Mouse (Mus musculus) layer of hippocampus, postnatal 10 days (tissue): Measurements from ENCODE around the gene Ankrd23. TPM values are rescaled to one million over a fixed set of nuclear protein-coding genes. Genes with fewer than 3 reads are reported as not detected.

ENCODE experiments used
- DNase-seq, 2 experiments: peaks; one replicate each; pipeline ENCODE4 v3.0.0; 2021; ENCODE audit warnings: low spot score in 2 of 2
- total RNA-seq, 2 experiments: library from RNA; stranded (reverse); gene quantifications; 2 replicates each; pipeline ENCODE4 v1.2.3; 2021

Gene Ankrd23
- total RNA-seq, 2 experiments from 2014 or later: 4.9 to 5.0 TPM

GRCm38 (mm10) chr1:36563632-36564031 lies 26.9 kb upstream of the Ankrd23 start:
- no peak for DNase-seq

GRCm38 (mm10) chr1:36563197-36563596 lies 26.5 kb upstream of the Ankrd23 start:
- no peak for DNase-seq

DNA sequence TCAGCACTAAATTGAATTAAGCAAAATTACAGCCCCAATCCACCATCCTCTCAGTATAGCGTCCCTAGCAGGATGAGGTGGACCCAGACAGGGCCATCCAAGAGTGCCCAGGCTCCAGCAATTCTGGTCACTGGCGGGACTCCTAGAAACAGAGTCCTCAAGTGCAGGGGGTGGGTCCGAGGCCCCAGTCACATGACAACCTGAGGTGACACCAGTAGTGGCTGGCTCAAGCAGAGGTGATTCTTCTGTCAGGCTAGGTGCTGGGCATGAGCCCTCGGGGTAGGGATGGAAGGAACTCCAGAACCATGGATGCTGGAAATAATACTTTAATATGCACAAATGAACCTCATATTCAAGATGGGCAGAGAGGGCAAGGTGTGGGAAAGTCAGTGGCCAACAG lies 25.7 kb upstream of the Ankrd23 start:
- DNase-seq: no peak

GRCm38 (mm10) chr1:36560903-36561302 lies 24.2 kb upstream of the Ankrd23 start:
- no peak for DNase-seq

DNA sequence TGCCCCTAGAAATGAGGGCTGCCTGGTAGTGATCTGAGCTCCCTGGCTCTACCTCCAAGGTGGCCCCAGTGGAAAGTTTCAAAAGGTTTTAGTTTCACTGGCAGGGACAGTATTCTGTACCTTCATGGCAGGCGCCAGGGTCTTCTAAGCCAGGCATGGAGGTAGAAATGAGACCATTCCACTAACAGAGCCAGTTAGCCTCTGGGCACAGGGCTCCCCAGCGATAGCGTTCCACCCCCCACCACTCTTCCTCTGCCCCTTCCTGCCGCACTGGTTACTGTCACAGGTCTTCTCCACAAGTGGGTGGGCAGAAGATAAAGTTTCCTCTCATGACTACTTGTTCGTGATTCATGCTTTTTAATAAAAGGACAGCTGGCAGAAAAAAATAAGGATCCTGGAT lies 23.2 kb upstream of the Ankrd23 start:
- no peak for DNase-seq

DNA sequence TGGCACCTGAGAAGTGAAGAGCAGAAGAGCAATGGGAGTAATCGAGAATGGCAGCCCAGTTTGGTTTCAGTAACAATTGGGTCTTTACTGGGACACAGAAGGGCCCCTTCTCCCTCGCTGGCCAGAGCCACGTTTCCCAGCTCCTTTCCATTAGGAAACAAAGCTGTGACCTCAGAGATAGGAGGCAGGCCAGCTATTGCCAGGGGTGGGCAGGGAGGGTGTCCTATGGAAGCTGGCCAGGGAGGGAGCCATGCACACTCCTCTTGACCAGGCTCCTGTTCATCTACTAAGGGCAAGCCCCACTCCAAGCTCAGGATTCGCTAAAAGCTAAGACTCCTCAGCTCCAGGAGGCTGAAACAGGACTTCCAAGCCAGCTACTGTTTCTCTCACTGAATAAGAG lies 22.6 kb upstream of the Ankrd23 start:
- DNase-seq: no peak

DNA sequence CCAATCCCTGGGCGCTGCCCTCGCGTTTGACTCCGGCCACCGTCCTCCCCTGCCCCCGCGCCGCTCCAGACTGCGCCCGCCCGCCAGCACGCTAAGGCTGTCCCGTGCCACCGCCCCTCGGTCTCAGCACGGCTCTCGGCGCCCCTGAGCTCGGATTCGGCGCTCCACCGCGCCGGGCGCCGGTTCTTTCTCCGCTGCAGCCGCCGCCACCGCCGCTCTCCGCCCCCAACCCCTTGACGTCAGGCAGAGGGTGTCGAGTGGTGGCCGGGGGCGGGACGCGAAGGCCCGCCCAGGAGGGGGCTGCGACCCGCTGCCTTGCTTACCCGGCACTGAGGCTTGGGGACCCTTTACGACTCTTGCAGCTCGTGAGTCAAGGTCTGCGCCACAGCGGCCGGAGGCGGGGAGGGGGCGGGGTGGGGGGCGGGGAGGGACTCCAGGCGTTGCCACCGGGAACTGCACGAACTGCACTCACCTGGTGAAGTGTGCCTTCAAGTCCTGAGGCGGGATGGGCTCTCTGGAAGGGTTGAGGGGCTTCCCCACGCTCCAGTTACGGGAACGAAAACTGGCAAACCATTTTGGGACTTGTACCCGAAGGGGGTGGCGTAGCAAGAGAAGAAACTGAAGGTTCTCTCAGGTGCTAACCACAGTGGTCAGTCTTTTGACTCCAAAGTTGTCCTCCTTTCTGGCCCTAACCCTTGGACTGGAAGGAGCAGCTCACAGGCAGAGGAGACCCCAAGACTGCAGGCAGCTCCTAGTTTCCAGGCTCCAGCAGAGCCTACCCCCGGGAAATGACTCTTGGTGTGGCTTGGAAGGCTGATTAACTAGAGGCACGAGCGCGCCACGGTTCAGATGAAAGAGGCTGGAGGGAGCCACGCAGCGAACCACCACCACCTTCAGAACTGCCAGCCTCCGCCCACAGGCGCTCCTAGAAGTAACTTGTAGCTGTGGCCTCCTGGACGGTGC lies 21.6 kb upstream of the Ankrd23 start, which contains the start of gene Sema4c:
Gene Sema4c (minus strand): TSS at position 319 of the 963 bp plus-strand sequence.
- DNase-seq: peak; percentile 72 to 81

GRCm38 (mm10) chr1:36557457-36558011 lies 20.9 kb upstream of the Ankrd23 start:
- peak; percentile 78 to 87 for DNase-seq

DNA sequence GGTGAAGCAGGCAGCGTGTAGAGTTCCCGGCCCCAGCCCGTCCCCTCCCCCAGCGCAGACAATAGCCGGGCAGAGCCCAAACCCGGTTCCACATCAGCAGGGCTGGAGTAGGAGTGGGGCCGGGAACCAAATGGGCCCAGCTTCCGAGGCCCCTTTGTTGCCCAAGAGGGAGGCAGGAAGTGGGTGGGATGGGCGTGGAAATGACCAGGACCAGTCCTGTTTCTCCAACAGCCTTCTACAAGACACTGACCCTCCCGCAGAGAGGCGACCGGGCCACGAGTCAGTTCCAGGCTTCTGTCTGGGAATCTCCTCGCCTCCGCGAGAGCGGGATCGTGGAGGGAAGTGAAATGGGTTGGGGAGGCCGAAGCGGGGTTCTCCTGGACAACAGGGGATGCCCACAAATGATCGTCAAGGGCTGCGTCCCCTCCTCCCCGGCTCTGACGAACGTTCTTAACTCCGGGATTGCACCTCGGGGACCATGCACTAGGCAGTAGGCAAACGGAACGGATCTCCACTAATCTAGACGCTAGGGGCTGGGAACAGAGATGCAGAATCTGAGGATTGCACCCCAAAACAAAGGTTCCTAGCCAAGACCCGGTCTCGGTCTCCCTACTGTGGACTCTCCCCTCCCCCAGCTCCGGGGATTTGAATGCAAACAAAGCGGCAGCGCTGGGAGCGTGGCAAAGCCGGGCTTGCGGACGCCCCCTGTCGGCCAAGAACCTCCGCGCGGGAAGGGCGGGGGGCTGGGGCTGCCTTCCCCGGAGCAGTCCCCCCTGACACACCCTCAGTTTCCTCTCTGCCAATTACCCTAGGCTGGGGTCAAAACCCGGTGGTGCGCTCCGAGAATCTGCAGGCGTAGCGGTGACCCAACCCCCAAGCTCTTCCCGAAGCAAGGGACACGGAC lies 20.1 kb upstream of the Ankrd23 start:
- DNase-seq: peak; percentile 99

- peak in 1 of 2 experiments; percentile 53 for DNase-seq
Measured at GRCm38 (mm10) chr1:36555798-36556395, 19.2 kb upstream of the Ankrd23 start.

DNA sequence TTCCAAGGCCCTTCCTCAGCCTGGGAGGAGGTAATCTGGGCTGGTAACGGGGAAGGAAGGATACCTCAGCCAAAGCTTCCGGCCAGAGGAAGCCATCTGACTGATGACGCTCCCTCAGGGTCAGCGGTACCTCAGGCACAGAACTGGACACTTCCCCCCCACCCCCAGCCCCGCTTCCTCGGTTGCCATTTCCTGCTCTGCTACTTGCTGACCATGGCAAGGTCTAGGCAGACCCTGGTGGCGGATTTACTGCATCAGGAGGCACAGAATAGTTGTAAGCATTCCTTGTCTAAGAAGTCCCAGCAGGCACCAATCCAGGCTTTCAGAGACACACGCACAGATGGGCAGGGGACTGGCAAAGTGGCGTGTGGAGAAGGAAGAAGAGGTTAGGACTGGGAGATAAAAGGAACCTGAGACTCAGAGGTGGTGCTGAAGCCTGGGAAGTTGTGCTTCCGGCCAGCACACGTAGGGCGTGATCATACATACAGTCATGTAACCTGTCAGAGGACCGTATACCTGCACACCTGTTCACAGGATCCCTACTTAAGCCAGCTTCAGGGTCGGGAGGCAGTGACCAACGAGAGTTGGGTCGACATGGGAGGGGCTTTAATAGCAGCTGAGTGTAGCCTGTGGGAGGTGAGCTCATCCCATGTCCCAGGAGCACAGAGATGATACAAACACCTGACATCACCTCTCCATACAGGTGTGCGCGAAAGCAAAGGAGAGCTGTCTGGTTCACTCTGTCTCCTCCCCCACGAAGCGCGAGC lies 18.1 kb upstream of the Ankrd23 start:
- DNase-seq: no peak

- DNase-seq: no peak
Measured at GRCm38 (mm10) chr1:36552506-36552905, 15.8 kb upstream of the Ankrd23 start.

DNA sequence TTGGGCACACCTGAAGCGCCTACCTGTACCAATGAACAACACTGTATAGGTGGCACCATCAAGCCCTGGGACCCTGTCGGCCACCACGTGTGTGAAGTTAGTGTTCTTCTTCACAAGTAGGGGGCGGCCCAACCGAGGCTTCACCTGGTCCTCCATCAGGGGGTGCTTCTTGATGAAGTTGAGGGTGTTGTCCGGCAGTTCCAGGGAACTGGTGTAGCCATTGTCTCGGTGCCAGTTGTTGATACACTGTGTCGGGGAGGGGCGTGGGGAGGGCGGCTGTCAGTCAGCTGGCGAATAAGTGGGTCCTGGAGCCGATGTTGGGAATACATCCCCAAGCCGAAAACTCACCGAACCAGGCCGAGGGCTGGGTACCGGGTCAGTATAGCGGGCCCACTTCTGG lies 15.2 kb upstream of the Ankrd23 start:
- DNase-seq: no peak

DNA sequence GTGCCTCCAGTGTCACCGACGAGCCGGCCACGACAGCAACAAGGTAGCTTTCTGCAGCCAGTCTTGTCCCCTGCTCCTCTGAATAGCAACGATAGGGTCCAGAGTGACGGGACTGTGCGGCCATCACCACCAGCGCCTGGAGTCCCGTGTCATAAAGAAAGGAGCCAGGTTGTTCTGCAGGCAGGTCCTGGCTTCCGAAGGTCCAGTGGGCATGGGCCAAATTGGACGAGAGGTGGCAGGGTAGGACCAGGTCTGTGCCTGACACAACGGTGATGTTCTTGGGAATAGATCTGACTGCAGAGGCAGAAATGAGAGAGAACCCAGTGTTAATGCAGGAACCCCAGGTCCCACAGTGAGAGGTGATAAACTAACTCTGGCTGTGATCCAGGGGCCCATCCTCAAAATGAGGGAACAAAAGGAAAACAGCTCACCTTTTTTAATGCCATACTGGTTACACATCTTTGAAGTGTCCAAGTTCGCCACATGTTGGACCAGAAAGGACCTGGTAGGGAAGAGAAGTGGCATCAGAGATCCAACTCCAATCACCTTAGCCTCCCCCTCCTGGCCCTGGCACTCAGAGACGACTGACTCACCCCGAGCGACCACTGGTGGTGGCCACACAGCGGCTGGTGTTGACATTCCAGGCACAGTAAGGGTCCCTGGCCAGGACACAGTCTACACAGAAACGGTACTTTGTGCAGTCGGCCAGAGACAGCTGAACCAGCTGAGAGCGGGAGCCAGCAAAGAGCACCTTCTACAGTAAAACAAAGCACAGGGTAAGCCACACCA lies 13.6 kb upstream of the Ankrd23 start:
- DNase-seq: no peak

- no peak for DNase-seq
Measured at GRCm38 (mm10) chr1:36549491-36549890, 12.8 kb upstream of the Ankrd23 start.

GRCm38 (mm10) chr1:36548771-36549170 lies 12.1 kb upstream of the Ankrd23 start:
- DNase-seq: no peak

DNA sequence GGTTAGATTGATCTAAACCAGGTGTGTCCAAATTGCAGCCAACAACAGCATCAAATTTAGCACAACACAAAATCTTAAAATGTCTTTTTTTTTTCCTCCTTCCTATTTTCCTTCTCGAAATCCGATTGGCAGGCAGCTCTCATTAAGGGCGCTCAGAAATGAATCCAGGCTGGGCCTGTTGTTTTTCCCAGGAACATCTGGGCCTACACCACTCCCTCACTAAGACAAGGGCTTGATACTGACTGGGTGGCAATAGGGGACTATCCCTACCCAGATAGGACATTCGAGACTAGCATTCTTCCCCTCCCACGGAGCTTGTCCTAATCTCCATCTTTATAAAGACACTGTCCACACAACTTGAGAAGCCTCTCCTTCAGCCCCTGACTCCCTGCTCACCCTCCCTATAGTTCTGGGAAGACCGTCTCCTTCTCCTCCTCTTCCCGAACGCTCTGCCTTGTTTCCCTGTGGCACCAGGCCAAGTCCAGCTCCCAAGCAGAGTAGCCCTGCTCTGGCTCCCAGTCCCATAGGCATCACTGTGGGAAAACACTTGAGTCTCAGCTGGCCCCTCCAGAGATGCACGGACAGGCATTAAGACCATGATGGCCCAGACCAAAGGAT lies 11.4 kb upstream of the Ankrd23 start:
- DNase-seq: peak in 1 of 2 experiments; percentile 57

DNA sequence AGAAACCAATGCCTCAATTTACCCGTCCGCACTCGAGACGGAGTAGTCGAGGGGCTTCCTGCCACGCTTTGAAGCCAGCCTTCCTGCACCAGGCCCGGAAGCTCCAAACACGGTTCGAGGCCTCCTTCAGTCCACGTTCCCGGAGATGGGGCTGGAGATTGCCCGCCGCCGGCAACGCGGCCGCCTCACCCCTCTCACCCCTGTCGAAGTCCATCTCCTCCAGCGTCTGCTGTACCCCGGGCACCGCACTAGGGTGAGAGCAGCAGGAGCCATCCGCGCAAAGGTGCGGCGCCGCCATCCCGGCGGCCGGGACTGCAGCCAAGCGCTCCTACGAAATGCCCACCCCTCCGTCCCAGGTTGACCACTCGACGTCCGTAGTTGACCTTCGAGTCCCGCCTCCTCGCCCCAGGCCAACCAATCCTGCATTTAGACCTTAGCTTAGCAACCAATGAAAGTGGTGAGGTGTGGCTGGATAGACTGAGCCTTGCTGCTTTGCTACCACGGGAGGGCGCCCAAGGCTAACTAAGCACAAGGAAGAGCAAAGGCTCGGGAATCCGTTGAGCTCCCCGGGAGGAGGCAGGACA lies 10.3 kb upstream of the Ankrd23 start, which contains the start of gene Ankrd39:
Gene Ankrd39 (minus strand): TSS at position 558 of the 584 bp plus-strand sequence.
- DNase-seq: peak; percentile 97 to 98
